Mouse (Mus musculus): Measurements from ENCODE around the gene Foxd1.

The Foxd1 gene

DNA sequence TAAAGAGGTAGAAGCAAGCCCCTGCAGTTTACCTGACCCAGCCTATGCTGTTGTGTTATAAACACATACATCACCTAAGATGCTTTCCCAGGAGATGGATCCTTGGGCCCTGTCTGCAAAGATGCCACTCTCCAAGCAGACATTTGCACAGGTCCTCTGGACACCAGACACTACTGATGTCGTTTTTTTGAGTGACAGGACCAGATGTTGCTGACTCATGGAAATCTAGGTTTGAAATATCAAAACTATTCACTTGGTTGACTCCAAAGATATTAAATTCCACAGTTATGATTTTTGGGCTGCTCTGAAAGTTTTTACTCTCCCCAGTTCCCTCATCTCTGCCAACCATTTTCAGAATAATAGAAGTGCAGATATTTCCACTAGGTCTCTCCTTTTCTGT is 35.0 kb downstream of the Foxd1 start:
- no peak for DNase-seq (ENCODE audit: low spot score)

DNA sequence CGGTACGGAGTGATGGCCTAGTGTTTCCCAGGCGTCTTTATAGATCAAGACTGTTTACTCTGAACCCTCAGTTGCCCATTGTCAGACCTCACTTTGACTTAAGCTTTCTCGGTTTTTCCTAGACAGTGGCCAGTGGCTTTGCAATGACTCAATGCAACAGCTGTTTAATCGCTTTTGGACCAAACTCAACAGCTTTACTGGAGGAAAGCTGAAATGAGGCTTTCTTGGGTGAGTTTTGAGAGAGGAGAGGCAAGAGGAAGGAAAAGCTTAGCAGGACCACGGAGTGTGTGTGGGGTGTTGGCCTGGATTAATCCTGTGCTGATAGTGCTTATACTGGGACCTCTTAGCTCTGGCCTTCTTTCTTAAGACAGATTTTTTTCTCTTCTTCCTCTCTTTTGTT is 36.3 kb downstream of the Foxd1 start:
- DNase-seq (ENCODE audit: low spot score), result no peak

DNA sequence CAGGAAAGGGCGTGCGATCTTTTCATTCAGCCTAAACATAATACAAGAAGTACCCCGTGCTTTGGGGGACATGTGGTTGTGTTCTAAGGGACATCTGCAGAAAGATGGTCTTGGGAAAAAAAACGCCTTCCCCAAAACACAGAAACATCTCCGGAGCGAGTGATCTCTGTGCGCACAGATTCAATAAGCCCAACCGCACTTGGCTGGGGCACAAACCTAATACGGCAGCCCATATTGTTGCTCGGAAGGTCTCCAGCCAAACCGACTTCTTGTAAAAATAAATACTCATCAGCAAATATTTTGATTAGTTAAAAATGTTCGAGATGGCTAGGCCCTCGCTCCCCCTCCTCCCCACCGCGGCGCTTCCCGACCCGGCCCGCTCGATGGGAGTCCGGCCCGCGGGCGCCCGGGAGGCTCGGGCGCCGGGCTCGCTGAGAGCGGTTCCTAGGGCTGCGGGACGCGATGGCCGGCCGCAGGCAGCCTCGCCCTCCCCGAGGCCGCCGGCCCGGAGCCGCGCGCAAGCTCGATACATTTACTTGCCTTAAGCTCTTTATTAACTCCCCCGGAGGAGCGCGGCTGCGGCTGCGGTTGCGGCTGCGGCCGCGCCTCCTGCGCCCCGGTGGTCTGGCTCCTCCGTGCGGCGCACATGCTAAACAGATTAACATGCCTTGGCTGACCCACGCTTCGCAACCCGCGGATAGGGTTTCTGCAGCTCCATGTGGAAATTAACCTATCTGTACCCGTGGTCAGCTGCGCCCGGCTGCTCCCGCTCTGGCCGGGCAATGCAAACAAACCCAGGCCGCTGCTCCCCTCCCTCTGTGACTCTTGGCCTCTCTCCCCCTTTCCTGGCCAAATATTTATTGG is 37.0 kb downstream of the Foxd1 start:
- DNase-seq (ENCODE audit: low spot score), result no peak

DNA sequence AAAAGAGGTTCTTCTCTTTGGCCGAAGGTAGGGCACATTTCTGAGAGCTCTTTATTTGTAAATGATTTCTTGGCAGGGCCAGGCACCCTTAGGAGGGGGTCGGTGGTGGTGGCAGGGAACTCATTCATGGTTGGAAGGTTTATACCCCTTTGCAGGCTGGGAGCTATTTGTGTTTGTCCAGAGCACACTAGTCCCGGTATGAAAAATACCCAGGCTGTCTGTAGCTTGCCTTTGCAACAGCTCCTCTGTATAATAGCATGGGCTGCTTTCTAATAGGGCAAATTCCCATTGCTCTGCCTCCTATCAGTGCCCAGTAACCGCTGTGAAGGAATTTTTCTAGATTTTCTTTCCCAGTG is 37.6 kb downstream of the Foxd1 start:
- DNase-seq (ENCODE audit: low spot score), result no peak

DNA sequence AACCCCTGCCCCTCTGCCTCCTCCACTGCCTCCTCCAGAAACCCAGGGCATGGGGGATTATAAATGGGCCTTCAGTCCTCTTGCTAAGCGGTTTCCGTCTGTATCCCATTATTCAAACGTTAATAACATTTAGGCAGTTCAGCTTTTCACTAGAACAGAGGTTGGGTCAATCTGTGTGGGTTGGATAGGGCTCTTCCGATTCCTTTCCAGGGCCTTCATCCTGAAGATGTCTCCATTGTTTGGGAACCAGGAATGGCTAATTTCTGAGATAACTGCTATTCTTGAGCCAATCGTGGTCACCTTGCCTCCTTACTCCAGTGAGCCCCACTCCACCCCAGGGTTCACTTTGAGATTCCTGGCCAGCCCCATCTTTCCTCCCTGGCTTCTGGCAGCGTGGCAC is 38.0 kb downstream of the Foxd1 start:
- DNase-seq (ENCODE audit: low spot score), result no peak

DNA sequence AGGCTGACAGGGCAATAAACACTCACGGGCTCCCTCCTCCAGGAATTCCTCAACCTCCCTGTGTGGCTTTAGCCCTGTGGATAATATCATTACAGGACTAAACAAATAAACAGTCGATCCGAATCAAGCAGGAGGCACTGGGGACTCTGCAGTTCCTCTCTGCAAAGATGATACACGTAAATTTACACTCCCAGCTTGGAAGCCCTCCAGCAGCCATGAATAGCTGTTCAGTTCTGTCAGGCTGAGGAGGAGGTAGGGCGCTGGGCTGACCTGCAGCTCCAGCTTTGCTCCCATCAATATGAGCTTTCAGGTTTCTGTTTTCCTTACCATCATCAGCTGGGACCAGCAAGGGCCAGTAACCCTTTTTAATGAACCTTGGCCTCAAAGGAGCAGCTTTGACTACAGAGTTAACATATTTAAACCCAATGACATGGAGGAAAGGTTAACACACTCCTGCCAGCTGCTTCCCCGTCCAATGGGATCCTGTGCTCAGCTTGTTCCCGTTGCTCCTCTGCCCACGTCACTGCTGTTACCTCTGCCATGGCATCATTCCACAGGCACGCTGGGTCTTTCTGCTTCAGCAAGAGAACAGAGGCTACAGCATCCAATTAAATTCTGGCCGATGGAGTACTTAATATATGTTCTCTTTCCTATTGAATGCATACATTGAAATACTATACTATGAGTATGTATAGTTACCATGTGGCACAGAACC is 39.5 kb downstream of the Foxd1 start:
- DNase-seq (ENCODE audit: low spot score), result no peak

All from c-Kit-positive CD71-positive TER-119-positive erythroid progenitor cells, embryonic 14.5 days (primary cell).